Mouse (Mus musculus) lung, embryonic 16.5 days (tissue): ENCODE measurements around the gene Gm20547. TPM values are rescaled to one million over a fixed set of nuclear protein-coding genes. Genes with fewer than 3 reads are reported as not detected.

ENCODE experiments used
- ATAC-seq: fragments of 200-750 bp; cut with Nextera tagmentation; 2 replicates; pipeline ENCODE4 v1.8.0; 2017; ENCODE audit warnings: low read depth, mild to moderate bottlenecking, moderate library complexity
- H3K27ac ChIP-seq: fragments of 300-500 bp; sonication (generic); 2 replicates; pipeline ENCODE4 v1.5.1; 2014; ENCODE audit warnings: mild to moderate bottlenecking, control low read depth, low read length
- H3K27me3 ChIP-seq: fragments of 300-500 bp; sonication (generic); 2 replicates; pipeline ENCODE4 v1.6.1; 2014; ENCODE audit warnings: low read depth, low read length, mixed read lengths; ENCODE audit not compliant: control insufficient read depth, insufficient read depth
- H3K36me3 ChIP-seq: fragments of 300-500 bp; sonication (generic); 2 replicates; pipeline ENCODE4 v1.6.1; 2014; ENCODE audit warnings: low read length; ENCODE audit not compliant: control insufficient read depth, insufficient read depth
- H3K4me1 ChIP-seq: fragments of 300-500 bp; sonication (generic); replicated peaks from 2 replicates; pipeline ENCODE4 v1.6.1; 2014; ENCODE audit warnings: low read length, mixed read lengths; ENCODE audit not compliant: control insufficient read depth, insufficient read depth
- H3K4me2 ChIP-seq: fragments of 300-500 bp; sonication (generic); 2 replicates; pipeline ENCODE4 v1.6.1; 2014; ENCODE audit warnings: low read depth, low read length, control low read depth
- H3K4me3 ChIP-seq: fragments of 300-500 bp; sonication (generic); 2 replicates; pipeline ENCODE4 v1.5.1; 2014; ENCODE audit warnings: mild to moderate bottlenecking, low read length, control low read depth
- H3K9ac ChIP-seq: fragments of 300-500 bp; sonication (generic); 2 replicates; pipeline ENCODE4 v1.6.1; 2014; ENCODE audit warnings: low read length, control low read depth
- H3K9me3 ChIP-seq: fragments of 300-500 bp; sonication (generic); 2 replicates; pipeline ENCODE4 v1.6.1; 2016; ENCODE audit warnings: low read length; ENCODE audit not compliant: control insufficient read depth
- WGBS: fragments of 180-500 bp; shearing (Covaris S2); extraction: QIAGEN DNeasy Blood & Tissue Kit; methylation state at CpG from one replicate; pipeline ENCODE4 v1.1.7; 2014; 5-methylcytosine and 5-hydroxymethylcytosine counted together
- polyA plus RNA-seq: library from polyadenylated mRNA; unstranded; fragments of >200 nt; fragmentation: Nextera tagmentation; extraction: Ambion mirVana; gene quantifications from 2 replicates; pipeline ENCODE4 v1.2.1, GENCODE M21; 2015

Gene Gm20547
- polyA plus RNA-seq, 1 experiment from 2014 or later, result not detected

GRCm38 (mm10) chr17:34898160-34898586, 16.3 kb upstream of the Gm20547 start, which contains the start of the genes C2 and Ehmt2:
TSS of gene C2 (minus strand) at chr17:34898265.
TSS of gene Ehmt2 (plus strand) at chr17:34898469.
- Histone ChIP-seq H3K27me3 (no peaks in the 10 kb centered on the region), H3K4me1 (peaks cover 30% of the 10 kb centered on the region)
- ATAC-seq, result peak; percentile 69

GRCm38 (mm10) chr17:34897373-34898159, 15.7 kb upstream of the Gm20547 start:
- H3K27ac ChIP-seq, result peak overlapping the region; percentile 99
- ATAC-seq, result no peak
- H3K4me1 ChIP-seq, result peaks cover 30% of the 10 kb centered on the region
- no peaks in the 10 kb centered on the region for H3K9me3 ChIP-seq
- H3K4me3 ChIP-seq, result peak overlapping the region; percentile 90
- H3K9ac ChIP-seq, result peak overlapping the region; percentile 97
- WGBS, result 14% methylated on average over 10 of the region's 10 CpGs
- H3K4me2 ChIP-seq, result peak overlapping the region; percentile 72
- H3K27me3 ChIP-seq, result no peaks in the 10 kb centered on the region
- H3K36me3 ChIP-seq, result peaks cover 9% of the 10 kb centered on the region

More at GRCm38 (mm10) chr17:34898160-34898586, 16.3 kb upstream of the Gm20547 start, which contains the start of the genes C2 and Ehmt2:
- peak within 1 kb of the TSS; percentile 97 for H3K9ac ChIP-seq
- H3K27ac ChIP-seq, result peak within 1 kb of the TSS; percentile 99
- H3K36me3 ChIP-seq, result peaks cover 15% of the 10 kb centered on the region
- under 1% methylated on average over 34 of the region's 44 CpGs for WGBS
- no peaks in the 10 kb centered on the region for H3K9me3 ChIP-seq
- peak within 1 kb of the TSS; percentile 72 for H3K4me2 ChIP-seq
- H3K4me3 ChIP-seq, result peak within 1 kb of the TSS; percentile 90

- no peak overlapping the region for H3K9ac ChIP-seq
- WGBS, result 78% methylated on average over 17 of the region's 17 CpGs
- no peak for ATAC-seq
- H3K4me3 ChIP-seq, result no peak overlapping the region
- peaks cover 30% of the 10 kb centered on the region for H3K4me1 ChIP-seq
- no peaks in the 10 kb centered on the region for H3K27me3 ChIP-seq
- H3K9me3 ChIP-seq, result no peaks in the 10 kb centered on the region
- no peak overlapping the region for H3K27ac ChIP-seq
- no peak overlapping the region for H3K4me2 ChIP-seq
- peaks cover 8% of the 10 kb centered on the region for H3K36me3 ChIP-seq
Measured at GRCm38 (mm10) chr17:34896366-34896765, 14.5 kb upstream of the Gm20547 start.

GRCm38 (mm10) chr17:34895724-34896123, 13.9 kb upstream of the Gm20547 start:
- Histone ChIP-seq H3K9ac (peak overlapping the region; percentile 35; the same call in 1 of the 2 replicates), H3K9me3 (no peaks in the 10 kb centered on the region), H3K27ac (no peak overlapping the region; the same call in 1 of the 2 replicates), H3K36me3 (peaks cover 8% of the 10 kb centered on the region), H3K27me3 (no peaks in the 10 kb centered on the region), H3K4me2 (peak overlapping the region; percentile 84; the same call in 1 of the 2 replicates), H3K4me1 (peaks cover 30% of the 10 kb centered on the region), H3K4me3 (peak overlapping the region; percentile 71; the same call in 1 of the 2 replicates)
- ATAC-seq, result no peak
- 92% methylated on average over 15 of the region's 15 CpGs for WGBS

- ATAC-seq, result peak; percentile 8; the same call in 1 of the 2 replicates
- peak overlapping the region; percentile 71 for H3K4me3 ChIP-seq
- no peaks in the 10 kb centered on the region for H3K9me3 ChIP-seq
- H3K4me2 ChIP-seq, result peak overlapping the region; percentile 84
- WGBS, result 6% methylated on average over 42 of the region's 51 CpGs
- peaks cover 8% of the 10 kb centered on the region for H3K36me3 ChIP-seq
- no peaks in the 10 kb centered on the region for H3K27me3 ChIP-seq
- H3K4me1 ChIP-seq, result peaks cover 26% of the 10 kb centered on the region
- peak overlapping the region; percentile 87 for H3K9ac ChIP-seq
- H3K27ac ChIP-seq, result peak overlapping the region; percentile 92
Measured at GRCm38 (mm10) chr17:34894801-34895530, 13.1 kb upstream of the Gm20547 start.

- no peaks in the 10 kb centered on the region for H3K9me3 ChIP-seq
- peak overlapping the region; percentile 71 for H3K4me3 ChIP-seq
- H3K27ac ChIP-seq, result peak overlapping the region; percentile 92
- H3K9ac ChIP-seq, result peak overlapping the region; percentile 87
- under 1% methylated on average over 24 of the region's 51 CpGs for WGBS
- ATAC-seq, result peak; percentile 93
- peaks cover 8% of the 10 kb centered on the region for H3K36me3 ChIP-seq
- peaks cover 26% of the 10 kb centered on the region for H3K4me1 ChIP-seq
- no peaks in the 10 kb centered on the region for H3K27me3 ChIP-seq
- H3K4me2 ChIP-seq, result peak overlapping the region; percentile 84
Measured at GRCm38 (mm10) chr17:34894074-34894597, 12.3 kb upstream of the Gm20547 start.

- H3K27ac ChIP-seq, result peak overlapping the region; percentile 53; the same call in 1 of the 2 replicates
- peak overlapping the region; percentile 78 for H3K4me2 ChIP-seq
- no peaks in the 10 kb centered on the region for H3K9me3 ChIP-seq
- 74% methylated on average over 12 of the region's 12 CpGs for WGBS
- peak overlapping the region; percentile 70 for H3K9ac ChIP-seq
- ATAC-seq, result no peak
- H3K27me3 ChIP-seq, result no peaks in the 10 kb centered on the region
- H3K4me3 ChIP-seq, result peak overlapping the region; percentile 71
- peaks cover 26% of the 10 kb centered on the region for H3K4me1 ChIP-seq
- peaks cover 8% of the 10 kb centered on the region for H3K36me3 ChIP-seq
Measured at GRCm38 (mm10) chr17:34893072-34893824, 11.4 kb upstream of the Gm20547 start.

GRCm38 (mm10) chr17:34891377-34891776, 9.5 kb upstream of the Gm20547 start:
- H3K4me1 ChIP-seq, result peaks cover 16% of the 10 kb centered on the region
- H3K9ac ChIP-seq, result no peak overlapping the region
- ATAC-seq, result no peak
- WGBS, result 89% methylated on average over 2 of the region's 2 CpGs
- H3K27me3 ChIP-seq, result no peaks in the 10 kb centered on the region
- H3K27ac ChIP-seq, result no peak overlapping the region
- no peaks in the 10 kb centered on the region for H3K9me3 ChIP-seq
- no peak overlapping the region for H3K4me3 ChIP-seq
- H3K4me2 ChIP-seq, result no peak overlapping the region
- H3K36me3 ChIP-seq, result peaks cover 7% of the 10 kb centered on the region
